Mouse (Mus musculus): ENCODE results near the gene Fibp.
"Not testable (repeated sequence)": the region's sequence is repeated elsewhere in the genome, so short reads cannot be mapped to it uniquely, and the experiment has no call there.

Fibp gene

DNA sequence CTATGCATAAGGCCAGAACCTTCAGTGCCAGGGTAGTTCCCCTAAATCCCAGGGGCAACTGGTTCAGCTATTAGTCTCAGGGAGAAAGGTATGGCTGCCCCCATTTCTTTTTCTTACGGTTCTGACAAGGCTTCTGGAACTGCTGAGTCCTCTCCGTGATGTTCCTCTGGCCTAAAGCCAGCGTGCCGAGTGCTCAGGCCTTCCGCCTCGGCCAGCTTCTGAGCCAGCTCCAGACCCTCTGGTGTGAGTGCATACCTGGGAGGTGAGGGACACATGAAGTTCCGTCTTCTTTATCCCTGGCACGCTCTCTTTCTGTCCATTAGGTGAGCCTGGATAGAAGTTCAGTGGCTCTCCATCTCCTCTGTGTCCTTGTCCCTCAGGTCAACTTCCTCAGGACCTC lies 25.0 kb downstream of the Fibp start:
- in situ Hi-C loops (cut with MboI; ENCODE audit: unreplicated experiment in 2 of 2), result loop anchor here (5.0 kb wide), 3 partner anchors 53 to 118 kb away; partner anchors contain the start of genes AI837181 (in 1 of the 2), Banf1 (in 1 of the 2) and Eif1ad (in 1 of the 2)

DNA sequence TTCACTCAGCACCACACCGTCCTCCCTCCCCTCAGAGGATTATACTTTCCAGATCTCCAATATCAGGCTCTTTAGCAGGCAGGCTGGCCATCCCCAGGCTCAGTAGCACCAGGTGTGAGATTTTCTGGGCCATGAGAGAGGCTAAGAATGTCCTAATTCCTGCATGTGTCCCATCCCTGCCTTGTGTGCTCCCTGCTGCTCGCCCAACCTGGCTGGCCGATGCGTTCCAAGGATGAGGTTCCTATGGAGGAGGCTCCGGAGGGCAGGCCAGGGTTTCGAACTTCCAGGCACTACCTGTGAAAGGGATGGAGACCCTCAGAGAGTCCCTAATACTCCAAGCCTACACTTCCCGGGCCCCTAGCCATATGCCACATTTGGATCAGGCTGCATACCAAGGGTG lies 25.4 kb downstream of the Fibp start:
- in situ Hi-C loops (cut with MboI; ENCODE audit: unreplicated experiment in 2 of 2), result loop anchor here (5.0 kb wide), 3 partner anchors 54 to 119 kb away; partner anchors contain the start of genes AI837181 (in 1 of the 2), Banf1 (in 1 of the 2) and Eif1ad (in 1 of the 2)

DNA sequence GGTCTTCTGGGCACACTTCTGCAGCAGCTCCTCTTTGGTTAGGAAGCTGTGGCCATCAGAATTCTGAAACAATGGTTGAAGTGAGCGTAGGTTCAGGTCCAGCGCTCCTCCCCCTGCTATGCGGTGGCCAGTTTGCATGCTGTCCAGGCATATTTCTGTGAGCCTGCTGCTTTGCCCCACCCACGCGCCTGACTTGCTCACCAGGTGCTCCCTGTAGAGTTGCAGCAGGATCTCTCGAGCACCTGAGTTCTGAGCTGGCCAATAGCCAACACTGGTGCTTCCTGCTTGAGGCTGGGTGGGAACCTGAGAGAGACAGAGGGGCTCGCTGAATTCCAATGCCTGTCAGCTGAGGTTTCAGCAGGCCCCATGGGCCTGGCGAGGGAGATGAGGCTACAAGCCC lies 25.9 kb downstream of the Fibp start:
- in situ Hi-C loops (cut with MboI; ENCODE audit: unreplicated experiment in 2 of 2), result loop anchor here (5.0 kb wide), 3 partner anchors 54 to 119 kb away; partner anchors contain the start of genes AI837181 (in 1 of the 2), Banf1 (in 1 of the 2) and Eif1ad (in 1 of the 2)

DNA sequence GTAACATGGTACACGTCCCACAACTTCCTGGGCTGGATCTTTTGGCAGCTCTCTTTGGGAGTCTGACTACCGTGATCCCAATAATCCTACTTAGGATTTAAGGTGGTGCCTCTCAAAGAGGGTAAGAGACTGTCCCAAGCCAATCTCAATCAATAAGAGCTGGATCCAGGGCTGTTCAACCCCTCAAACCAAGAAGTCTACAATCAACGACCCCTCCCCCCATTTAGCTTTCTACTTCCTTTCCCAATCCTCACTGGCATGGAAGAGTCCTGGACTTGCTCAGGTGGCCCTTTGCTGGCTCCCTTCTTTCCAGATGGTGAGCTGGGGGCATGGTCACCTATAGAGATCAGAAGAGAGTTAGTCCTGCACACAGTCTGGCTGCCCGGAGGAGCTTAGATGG lies 26.4 kb downstream of the Fibp start:
- in situ Hi-C loops (cut with MboI; ENCODE audit: unreplicated experiment in 2 of 2), result loop anchor here (5.0 kb wide), 3 partner anchors 54 to 119 kb away; partner anchors contain the start of genes AI837181 (in 1 of the 2), Banf1 (in 1 of the 2) and Eif1ad (in 1 of the 2)

DNA sequence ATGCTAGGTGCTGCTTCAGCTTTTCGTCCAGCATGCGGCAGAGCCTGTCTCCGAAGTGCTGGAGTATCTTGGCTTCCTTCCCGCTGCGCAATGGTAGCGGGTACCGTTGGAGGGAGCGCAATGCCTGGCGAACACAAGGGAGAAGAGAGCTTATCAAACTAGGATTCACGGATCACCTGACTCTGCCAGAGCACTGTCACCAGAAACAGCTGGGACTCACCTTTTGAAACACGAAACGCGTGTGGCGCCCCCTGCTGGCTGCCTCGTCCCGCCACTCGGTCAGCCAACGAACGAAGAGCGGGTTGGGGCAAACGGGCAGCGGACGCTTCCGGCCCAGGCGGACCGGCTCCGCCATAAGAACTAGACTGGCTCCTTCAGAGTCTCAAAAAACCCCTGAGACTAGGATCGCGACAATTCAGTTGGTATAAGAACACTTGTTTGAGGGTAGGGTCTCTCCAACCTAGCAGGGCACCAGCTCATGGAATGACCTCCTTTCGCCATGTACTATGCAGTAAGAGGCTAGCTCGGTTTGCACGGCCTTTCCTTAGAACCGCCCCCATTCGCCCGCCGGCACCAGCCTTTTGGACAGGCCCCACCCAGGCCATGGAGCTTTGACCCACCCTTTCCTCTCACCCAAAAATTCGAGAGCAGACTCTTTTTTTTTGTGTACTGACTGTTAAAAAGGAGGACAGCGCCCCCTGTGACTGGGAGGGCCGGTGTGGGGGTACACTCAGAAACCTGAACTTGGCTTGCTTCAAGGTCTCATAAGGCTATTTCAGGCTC lies 27.5 kb downstream of the Fibp start, which contains the start of gene Mus81:
Mus81 (minus strand) TSS at position 635 of the 783 bp plus-strand sequence.
- in situ Hi-C loops (cut with MboI; ENCODE audit: unreplicated experiment in 2 of 2), result loop anchor here (5.0 kb wide), 3 partner anchors 56 to 121 kb away; partner anchors contain the start of genes AI837181 (in 1 of the 2), Banf1 (in 1 of the 2) and Eif1ad (in 1 of the 2)

DNA sequence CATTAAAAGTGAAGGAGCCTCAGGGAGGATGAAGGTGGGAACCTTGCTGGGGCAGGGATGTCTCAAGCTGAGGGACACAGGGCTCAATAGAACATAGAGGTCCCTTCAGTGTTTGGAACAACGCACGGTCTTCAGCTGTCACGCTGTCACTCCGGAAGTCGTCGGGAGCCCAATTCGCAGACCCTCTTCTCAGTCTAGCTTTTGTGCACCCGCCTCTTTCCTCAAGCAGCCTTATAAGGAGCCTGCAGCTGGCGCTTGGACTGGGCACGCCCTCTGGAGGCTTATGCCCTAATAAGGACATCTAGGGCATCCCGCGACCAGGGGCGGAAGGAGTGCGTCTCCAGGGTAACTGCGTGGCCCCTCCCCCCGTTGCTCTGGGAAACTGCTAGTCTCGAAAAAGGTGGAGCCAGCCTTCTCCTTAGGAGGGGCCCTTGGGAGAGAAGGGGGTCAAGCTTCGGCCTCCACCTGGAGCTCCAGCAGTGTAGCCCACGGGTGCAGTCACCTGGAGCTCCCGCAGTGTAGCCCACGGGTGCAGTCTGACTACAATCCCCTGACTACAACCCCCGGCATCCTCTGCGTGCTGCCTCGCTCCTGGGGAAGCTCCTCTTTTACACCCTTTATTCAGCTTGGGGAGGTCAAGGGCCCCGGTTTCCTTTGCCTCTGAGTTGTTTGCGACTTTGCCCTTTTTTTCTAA lies 28.6 kb downstream of the Fibp start:
- in situ Hi-C loops (cut with MboI; ENCODE audit: unreplicated experiment in 2 of 2), result loop anchor here (5.0 kb wide), 3 partner anchors 57 to 122 kb away; partner anchors contain the start of genes AI837181 (in 1 of the 2), Banf1 (in 1 of the 2) and Eif1ad (in 1 of the 2)

DNA sequence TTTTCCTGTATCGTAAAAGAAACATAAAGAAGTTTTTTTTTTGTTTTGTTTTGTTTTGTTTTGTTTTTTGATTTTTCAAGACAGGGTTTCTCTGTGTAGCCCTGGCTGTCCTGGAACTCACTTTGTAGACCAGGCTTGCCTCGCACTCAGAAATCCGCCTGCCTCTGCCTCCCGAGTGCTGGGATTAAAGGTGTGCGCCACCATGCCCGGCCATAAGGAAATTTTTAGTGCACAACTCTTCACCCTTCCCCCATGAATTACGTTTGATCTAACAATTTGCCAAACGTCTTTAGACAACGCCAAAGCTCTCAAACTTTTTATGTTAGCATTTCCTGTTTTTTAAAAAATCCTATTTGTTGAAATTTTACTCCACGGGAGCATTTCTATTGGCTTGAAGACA lies 29.3 kb downstream of the Fibp start:
- in situ Hi-C loops (cut with MboI; ENCODE audit: unreplicated experiment in 2 of 2), result loop anchor here (5.0 kb wide), 3 partner anchors 57 to 122 kb away; partner anchors contain the start of genes AI837181 (in 1 of the 2), Banf1 (in 1 of the 2) and Eif1ad (in 1 of the 2)

DNA sequence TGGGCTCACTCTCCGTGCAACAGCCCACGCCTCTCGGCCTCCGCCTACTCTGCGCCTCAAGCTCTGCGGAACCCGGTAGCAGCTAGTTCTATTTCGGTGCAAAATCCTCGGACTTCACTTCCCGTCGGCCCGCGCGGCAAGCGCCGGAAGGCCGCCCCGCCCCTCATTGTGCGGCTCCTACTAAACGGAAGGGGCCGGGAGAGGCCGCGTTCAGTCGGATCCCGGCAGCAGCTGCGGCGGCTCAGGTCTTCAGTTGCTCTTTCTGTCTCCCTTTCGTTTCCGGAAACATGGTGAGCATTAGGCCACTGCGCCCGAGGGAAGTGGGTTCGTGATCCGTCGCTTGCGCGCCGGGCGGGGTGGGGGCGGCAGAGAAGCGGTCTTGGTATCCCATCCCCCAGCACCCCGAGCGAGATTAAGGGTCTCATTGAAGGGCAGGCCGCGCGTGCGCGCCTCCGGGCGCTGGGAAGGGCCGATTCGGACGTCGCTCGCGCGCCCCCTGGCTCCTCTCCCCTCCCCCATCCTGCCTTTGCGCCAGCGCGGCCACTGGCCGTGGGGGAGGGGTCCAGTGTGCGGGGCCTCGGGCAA lies 30.0 kb downstream of the Fibp start, which contains the start of gene Cfl1:
Cfl1 (plus strand) TSS at position 143 of the 585 bp plus-strand sequence.
- in situ Hi-C loops (cut with MboI; ENCODE audit: unreplicated experiment in 2 of 2), result no loop called here

DNA sequence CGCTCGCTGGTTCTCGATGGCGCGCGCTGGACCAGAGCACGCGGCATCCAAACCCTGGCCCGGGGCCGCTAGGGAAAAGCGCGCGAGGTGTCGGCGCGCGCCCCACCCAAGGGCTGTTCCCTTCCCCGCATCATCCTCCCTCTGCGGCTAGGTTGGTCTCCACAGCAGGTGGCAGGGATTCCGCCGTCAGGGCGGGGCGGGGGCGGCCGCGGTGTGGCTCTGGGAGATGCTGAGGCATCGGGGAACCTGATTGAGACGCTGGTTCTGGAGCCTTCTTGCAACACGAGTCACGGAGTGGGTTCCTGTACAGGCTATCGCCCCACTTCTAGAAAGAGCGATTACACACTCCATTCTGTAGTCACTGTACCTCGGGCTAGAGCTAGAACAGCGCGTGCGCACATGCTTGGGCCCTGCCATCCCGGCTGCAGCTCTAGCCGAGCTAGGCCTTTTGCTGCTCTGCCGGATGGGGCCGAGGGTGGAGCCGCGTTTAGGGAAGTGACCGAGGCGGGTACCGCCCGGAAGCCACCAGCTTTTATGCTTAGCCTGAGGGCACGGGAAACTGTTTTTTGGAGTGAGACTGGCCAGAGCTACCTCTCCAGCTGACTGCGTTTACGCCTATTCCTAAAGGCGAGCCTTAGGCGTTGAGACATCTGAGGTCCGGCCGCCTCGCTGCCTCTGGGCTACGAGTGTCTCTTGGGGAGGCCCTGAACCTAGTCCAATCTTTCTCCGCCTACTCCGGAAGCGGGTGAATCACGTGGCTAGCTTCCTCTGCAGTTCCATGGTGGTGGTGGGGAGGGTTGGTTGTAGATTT lies 30.7 kb downstream of the Fibp start:
- in situ Hi-C loops (cut with MboI; ENCODE audit: unreplicated experiment in 2 of 2), result no loop called here

DNA sequence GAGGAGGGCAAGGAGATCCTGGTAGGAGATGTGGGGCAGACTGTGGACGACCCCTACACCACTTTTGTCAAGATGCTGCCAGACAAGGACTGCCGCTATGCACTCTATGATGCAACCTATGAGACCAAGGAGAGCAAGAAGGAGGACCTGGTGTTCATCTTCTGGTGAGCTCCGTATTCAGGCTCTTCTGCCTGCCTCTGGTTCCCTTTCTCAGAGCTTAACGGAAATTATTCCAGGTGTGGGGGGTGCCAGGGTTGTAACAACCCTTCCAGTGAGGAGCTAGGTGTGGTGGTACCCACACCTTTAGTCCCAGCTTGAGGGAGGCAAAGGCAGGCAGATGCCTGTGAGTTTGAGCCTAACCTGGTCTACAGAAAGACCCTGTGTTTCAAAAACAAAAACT lies 32.2 kb downstream of the Fibp start:
- in situ Hi-C loops (cut with MboI; ENCODE audit: unreplicated experiment in 2 of 2), result no loop called here

DNA sequence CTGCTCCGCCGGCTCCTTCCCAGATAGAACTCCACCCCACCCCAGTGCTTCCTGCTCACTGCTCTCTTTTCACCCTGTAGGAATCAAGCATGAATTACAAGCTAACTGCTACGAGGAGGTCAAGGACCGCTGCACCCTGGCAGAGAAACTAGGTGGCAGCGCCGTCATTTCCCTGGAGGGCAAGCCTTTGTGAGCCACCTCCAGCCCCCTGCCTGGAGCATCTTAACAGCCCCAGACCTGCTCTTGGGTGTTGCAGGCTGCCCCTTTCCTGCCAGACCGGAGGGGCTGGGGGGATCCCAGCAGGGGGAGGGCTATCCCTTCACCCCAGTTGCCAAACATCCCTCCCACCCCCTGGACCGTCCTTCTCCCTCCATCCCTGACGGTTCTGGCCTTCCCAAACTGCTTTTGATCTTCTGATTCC lies 32.9 kb downstream of the Fibp start:
- in situ Hi-C loops (cut with MboI; ENCODE audit: unreplicated experiment in 2 of 2), result not testable (repeated sequence)

DNA sequence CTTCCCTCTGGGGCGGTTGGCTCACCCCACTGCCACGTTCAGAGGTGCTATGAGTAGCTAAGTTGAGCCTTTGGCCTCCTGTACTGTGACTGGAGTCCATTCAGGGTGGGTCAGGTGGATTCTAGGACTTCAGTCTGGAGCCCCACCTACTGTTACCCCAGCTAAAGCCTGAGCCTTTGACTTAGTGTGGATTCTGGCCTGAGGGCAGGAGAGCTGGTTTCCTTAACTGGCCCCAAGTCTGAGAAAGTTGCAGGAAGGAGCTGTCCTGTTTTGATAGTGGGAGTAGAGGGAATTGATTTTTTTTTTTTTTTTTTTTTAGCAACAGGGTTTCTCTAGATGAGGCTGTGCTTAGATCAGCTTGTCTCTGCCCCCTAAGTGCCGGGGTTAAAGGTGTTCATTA lies 33.9 kb downstream of the Fibp start:
- in situ Hi-C loops (cut with MboI; ENCODE audit: unreplicated experiment in 2 of 2), result no loop called here

DNA sequence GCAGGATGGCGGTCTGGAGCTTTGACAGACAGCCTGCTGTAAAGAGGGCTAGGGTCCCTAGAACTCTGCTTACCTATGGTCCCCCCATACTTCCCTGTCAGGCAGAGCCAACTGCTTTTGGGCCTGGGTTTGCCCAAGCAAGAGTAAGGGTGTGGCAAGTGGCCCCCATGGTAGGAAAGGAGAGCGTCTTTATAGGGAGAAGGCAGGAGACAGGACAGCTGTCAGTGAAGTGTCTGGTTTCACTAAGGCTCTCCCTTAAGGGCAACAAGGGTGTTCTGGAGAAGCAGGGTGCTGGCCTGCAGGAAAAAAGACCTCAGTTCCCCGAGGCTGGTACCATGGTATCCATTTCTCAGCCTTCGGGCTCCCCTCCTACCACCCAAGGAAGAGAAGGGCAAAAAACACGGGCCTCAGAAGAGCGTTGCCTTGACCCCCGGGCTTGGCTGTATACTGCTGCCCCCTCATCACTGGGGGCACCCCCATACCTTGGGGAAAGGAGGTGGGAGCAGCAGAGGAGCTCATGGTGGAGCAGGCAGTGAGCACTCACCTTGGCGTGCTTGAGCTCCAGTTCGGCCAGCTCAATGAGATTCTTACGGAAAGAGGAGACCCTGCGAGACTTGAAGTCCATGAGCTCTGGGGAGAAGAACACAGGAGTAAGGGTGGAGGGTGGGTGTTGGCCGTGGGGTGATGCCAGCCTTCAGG lies 35.1 kb downstream of the Fibp start:
- in situ Hi-C loops (cut with MboI; ENCODE audit: unreplicated experiment in 2 of 2), result no loop called here

DNA sequence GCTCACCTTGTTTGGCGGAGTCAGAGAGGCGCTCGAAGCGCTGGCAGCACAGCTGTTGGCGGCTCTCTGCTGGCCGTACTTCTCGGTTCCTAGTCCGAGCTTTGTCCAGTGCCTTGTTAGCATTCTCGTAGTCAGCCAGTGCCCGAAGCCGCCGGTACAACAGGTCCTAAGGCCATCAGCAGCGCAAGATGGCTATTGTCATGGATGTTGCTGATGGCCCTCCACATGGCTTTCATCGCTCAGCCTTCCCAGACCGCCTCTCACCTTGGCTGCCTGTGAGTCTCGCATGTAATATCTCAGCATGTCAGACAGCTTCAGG lies 35.6 kb downstream of the Fibp start:
- in situ Hi-C loops (cut with MboI; ENCODE audit: unreplicated experiment in 2 of 2), result no loop called here

DNA sequence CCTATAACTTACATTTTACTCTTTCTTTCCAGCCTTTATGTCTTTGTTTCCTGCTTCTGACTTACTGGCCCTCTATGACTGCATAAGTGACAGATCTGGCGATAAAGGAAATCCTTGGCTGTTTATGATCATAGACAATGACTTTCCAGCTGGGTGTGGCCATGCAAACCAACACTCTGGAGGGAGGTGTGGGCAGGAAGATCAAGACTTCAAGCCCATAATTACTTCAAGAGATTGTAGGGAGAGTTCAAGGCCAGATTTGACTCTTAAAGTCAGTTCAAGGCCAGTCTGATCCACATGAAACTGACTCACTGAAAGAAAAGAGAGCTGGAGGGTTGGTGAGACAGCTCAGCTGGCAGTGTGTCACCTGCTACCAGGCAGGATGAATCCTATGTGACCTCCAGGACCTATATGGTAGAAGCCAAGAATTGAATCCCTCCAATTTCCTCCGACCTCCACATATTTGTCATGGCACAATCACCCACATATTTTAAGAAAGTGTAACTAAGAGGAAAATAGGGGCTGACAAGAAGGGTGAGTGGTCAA lies 40.0 kb downstream of the Fibp start:
- in situ Hi-C loops (cut with MboI; ENCODE audit: unreplicated experiment in 2 of 2), result no loop called here

DNA sequence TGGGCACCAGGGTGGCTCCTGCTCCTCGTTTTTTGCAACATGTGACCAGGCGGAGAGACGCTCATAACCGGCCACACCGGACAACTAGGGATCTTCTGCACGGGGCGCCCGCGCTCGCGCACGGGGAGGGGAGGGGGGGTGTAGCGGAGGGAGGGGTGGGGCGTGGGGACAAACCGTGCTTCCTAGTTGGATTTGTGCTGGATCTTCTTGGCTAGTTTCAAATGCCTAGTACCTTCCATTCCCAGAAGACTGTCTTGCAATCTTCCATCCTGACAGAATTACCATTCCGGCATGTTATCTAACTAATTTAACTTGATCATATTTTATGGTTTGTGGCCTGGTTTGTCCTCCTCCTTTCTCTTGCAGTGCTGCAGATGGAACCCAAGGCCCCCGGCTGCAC lies 43.3 kb downstream of the Fibp start, which contains the start of gene 1700020D05Rik:
1700020D05Rik (minus strand) TSS at position 101 of the 400 bp plus-strand sequence.
- in situ Hi-C loops (cut with MboI; ENCODE audit: unreplicated experiment in 2 of 2), result no loop called here

DNA sequence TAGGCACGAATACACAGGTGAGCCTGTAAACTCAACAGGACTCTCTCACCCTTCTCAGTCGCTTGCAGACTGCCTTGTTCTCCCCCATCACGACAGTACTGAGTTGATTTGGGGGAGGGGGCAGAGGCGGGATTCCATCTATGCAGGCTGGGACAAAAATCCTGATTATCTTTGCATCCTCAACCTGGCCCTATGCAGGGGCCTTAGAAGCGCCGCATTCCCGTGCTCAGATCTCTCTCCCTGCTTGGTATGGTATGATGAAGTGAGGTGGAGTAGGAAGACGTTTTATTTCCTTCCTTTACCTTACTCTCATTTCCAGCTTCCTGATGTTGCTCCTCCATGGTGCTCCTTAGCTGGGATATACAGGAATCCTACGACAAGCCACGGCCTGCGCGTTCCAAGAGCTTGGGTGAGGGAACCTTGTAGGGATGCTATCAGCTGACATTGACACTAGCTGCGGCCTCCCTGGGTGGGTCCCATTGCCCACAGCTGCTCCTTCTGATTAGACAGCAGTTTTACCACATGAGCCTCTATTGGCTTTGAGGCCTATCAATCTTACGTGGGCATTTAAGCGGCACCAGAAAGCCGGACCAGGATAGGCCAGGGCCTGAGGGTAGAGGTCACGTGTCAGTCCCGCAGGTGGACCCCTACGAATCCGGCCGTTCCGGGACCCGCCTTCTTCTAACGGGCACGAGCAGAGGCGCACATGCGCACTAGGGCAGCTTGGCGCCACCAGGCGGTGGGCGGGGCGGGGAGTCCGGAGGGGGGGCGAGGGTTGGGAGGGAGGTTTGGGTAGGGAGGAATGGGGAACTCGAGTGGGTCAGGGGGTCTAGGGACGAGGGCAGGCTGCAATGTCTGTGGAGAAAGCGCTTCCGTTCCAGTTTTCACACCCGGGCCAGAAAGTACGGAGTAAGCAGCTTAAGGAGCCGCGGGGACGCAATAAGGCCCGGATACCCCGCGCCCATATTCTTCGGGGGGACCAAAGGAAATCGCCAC lies 49.9 kb downstream of the Fibp start, which contains the start of gene Snx32:
Snx32 (minus strand) TSS at position 508 of the 996 bp plus-strand sequence.
- in situ Hi-C loops (cut with MboI; ENCODE audit: unreplicated experiment in 2 of 2), result no loop called here
